Mouse (Mus musculus) mouse embryonic stem cell (cell line): ENCODE results near the gene Dab2ip.

Experiments used
- in situ Hi-C, 2 experiments: fragments of 300-500 bp; cut with MboI; formaldehyde crosslinking; loops; 1 replicate in 1 of 2; 3 replicates in 1 of 2; pipeline ENCODE4 v1.14.3; 2019 to 2020; ENCODE audit warnings: low sequenced_read_pairs in 2 of 2, low pct_unique_long_range_greater_than_20kb in 1 of 2, mixed read lengths in 1 of 2; ENCODE audit not compliant: unreplicated experiment in 1 of 2

Dab2ip gene

DNA sequence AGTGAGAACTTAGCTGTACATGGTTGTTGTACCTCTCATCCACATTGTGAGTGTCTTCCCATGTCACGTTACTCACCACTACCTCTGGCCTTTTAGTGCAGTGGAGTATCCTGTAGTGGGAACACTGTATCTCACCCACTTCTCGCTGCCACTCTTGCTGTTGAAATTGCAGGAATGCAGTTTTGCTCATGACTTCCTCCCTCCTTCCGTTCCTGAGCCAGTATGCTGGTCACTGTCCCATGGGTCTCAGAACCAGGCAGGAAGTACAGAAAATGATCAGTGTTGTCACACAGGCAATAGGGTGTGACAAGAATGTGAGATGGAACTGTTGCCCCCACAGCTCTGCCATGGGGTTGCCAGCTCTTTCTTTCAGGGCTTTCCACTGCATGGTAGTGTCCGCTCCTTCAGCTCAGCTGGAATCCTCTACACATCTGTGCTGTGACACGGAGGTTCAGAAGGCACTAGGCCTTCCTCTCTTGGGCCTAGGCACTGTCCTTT is 160.0 kb downstream of the Dab2ip start:
- in situ Hi-C loops: loop anchor here (10.0 kb wide), 2 partner anchors 63 to 163 kb away; partner anchors contain the start of gene Dab2ip (in 1 of the 2)

DNA sequence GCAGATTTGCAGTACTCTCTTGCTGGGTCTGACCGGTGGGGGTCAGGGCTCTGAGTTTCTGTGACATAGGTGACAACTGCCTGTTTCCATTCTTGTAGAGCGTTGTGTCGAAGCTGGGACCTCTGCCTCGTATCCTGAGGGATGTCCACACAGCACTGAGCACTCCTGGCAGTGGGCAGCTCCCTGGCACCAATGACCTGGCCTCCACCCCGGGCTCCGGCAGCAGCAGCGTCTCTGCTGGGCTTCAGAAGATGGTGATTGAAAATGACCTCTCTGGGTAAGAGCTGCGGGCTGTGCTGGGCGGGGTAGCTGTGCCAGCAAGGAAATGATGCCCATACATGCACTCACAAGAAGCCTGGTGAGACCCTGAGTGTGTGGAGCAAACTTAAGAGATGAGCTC is 160.6 kb downstream of the Dab2ip start:
- in situ Hi-C loops: loop anchor here (10.0 kb wide), 2 partner anchors 64 to 164 kb away; partner anchors contain the start of gene Dab2ip (in 1 of the 2)

DNA sequence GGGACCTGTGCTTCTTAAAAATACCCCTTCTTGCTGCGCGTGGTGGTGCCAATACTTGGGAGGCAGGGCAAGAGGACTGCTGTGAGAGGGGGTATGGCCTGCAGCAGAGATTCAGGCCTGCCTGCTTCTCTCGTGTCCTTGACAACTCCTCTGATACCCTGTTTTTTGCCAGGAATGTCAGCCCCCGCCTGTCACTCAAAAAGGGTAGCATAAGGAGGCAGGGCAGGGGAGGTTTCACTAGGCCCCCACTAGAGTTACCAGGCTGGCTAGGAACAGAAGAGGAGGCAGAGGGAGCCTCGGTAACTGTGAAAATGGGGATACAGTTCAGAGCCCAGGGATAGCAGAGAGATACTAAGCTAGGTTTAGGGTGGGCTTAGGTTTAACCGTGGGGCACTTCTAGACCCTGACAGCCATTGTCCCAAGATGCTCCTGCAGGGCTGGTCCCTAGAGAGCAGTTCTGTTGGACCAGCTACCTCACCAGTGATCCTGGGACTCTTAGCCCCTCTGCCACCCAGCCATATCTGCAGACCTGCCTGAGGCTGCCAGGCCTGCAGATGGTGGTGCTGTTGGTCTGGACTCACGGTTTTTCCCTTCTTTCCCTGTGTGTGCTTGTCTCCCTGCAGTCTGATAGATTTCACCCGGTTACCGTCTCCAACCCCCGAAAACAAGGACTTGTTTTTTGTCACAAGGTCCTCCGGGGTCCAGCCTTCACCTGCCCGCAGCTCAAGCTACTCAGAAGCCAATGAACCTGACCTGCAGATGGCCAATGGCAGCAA is 161.4 kb downstream of the Dab2ip start:
- in situ Hi-C loops: loop anchor here (10.0 kb wide), 2 partner anchors 65 to 165 kb away; partner anchors contain the start of gene Dab2ip (in 1 of the 2)

DNA sequence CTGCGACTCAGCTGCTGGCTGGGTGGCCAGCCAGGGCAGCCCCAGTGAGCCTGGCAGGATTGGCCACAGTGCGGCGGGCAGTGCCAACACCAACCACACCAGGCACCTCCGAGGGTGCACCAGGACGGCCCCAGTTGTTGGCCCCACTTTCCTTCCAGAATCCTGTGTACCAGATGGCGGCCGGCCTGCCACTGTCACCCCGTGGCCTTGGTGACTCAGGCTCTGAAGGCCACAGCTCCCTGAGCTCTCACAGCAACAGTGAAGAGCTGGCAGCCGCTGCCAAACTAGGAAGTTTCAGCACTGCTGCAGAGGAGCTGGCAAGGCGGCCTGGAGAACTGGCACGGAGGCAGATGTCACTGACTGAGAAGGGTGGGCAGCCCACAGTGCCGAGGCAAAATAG is 162.0 kb downstream of the Dab2ip start:
- in situ Hi-C loops: no loop called here

DNA sequence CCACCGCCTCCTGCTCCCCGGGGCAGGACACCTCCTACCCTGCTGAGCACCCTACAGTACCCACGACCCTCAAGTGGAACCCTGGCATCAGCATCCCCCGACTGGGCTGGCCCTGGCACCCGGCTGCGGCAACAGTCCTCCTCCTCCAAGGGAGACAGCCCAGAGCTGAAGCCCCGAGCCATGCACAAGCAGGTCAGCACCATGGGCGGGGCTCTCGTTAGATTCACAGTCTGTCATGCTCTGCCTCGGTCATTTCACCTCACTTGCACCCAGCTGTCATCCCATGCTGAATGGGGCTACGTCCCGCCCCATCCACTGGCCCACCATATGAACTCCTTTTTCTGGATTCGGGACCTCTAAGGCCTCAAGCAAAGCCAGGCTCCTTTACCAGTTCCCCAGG is 162.5 kb downstream of the Dab2ip start:
- in situ Hi-C loops: no loop called here

DNA sequence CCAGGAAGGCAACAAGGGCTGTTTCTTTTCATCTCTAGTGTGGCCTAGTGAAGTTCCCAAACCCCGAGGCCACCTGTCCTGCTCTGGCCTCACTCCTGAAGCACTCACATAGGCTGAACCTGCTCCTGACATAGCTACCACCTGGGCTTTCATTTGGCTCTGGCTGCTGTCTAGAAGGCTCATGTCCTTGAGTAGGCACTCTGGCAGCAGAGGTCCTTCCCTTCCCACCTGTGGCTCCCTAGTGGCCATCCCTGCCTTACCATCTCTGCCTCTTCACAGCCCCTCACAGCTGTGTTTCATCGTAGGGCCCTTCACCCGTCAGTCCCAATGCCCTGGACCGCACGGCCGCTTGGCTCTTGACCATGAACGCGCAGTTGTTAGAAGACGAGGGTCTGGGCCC is 162.9 kb downstream of the Dab2ip start:
- in situ Hi-C loops: no loop called here

DNA sequence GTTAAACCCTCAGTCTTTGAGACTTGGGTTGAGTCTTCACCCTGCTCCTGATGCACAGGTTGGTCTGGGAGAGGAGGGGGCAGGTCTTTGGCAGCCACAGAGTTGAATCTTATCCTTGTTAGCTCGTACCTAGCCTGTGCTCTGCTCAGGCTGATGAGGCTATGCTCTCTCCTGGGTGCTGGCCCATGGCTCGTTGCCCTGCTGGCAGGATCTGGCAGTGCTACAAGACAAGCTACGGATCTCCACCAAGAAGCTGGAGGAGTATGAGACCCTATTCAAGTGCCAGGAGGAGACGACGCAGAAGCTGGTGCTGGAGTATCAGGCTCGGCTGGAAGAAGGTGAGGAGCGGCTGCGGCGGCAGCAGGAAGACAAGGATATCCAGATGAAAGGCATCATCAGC is 164.8 kb downstream of the Dab2ip start:
- in situ Hi-C loops: no loop called here

DNA sequence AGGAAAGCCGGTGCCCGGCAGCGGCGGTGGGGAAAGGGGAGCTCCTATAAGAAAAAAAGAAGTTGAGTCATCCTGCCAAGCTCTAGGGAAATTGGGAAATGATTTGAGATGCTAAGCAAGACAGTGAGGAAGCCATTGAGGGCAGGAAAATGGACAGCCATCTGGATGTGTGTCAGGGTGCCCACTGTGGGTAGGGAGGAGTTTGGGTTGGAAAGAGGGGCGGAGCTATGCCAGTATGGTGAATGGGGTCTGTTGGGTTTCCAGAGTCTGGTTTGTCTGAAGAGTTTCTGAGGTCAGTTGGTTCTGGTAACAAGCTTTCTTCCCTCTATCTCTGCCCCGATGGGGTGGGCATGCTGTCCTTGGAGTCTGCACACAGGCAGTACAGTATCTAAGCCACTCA is 165.2 kb downstream of the Dab2ip start:
- in situ Hi-C loops: no loop called here

DNA sequence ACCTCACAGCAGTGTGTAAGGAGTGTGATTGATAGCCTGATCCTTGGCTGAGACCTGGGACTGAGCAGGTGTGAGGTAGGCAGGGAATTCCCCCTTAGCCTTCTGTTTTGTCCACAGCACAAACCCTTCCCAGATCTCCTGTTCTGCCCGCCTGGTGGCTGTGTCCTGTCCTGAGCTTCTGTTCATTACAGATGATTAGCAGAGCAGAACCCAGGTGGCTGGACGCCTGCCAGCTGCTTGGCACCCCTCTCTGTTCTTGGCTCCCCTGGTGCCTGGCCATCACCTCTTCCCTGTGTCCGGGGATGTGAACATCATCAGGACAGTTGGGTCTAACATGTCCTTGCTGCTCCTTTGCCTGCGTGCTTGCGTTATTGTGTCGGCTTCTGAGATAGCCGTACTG is 165.6 kb downstream of the Dab2ip start:
- in situ Hi-C loops: no loop called here

DNA sequence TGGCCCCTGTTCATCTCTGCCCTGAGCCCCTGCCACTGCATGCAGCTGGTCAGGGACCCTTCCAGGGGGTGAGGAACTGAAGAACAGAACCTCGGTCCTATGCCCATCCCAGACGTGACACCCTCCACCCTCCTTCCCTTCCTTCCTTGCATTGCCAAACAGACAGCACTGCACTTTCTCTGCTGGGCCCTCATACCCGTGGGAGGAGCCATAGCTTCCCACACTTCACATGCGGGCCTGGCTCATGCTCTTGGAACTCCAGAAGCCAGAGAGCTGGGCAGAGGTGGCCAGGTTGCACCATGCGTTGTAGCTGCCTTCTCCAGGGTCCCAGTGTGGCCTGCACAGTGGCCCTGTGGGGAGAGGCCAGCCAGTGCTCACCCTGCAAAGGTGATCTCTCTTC is 170.6 kb downstream of the Dab2ip start:
- in situ Hi-C loops: no loop called here

DNA sequence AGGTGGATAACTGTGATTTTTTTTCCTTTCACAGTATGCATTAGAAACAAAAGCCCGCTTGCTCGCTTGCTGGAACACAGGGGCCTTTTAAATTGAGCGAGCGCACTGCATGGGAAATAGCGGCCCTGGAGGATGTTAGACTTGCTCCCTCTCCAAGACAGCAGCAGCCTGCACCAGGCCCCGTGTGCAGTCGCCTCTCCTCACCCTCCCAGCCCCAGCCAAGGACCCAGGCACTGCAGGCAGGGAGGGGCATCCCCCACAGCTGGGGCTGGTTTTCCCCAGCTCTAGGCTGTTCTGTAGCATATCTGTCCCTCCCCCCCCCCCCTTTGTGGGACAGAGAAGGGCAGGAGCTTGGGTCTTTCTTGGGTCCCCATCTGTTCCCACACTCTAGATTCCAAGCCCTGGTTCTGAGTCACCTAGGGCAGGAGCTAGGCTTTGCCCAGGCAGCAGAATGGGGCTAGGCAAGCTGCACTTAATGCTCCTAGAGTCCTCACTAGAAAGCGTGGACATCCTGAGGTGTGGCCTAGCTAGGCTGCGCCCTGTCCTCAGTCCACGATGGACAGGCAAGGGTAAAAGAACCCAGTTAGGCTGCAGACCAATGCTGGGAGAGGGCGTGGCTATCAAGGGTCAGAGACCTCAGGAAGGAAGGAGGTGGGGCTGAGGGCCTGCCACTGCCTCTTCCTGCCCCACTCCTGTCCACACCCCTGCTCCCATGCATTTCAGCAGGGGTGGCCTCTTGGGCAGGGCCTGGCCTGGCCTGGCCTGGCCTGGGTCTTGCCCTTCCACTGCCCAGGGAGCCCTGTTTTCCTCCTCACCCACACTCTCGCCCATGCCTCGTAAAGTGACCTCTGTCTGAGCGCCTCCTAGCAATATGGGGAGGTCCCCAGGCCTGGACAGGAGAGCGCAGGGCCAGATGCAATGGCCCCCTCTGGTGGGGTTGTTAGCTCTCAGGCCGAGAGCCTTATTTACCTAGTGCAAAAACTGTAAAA is 171.3 kb downstream of the Dab2ip start:
- in situ Hi-C loops: loop anchor here (10.0 kb wide), 3 partner anchors 85 to 185 kb away; no protein-coding TSS in a partner anchor

DNA sequence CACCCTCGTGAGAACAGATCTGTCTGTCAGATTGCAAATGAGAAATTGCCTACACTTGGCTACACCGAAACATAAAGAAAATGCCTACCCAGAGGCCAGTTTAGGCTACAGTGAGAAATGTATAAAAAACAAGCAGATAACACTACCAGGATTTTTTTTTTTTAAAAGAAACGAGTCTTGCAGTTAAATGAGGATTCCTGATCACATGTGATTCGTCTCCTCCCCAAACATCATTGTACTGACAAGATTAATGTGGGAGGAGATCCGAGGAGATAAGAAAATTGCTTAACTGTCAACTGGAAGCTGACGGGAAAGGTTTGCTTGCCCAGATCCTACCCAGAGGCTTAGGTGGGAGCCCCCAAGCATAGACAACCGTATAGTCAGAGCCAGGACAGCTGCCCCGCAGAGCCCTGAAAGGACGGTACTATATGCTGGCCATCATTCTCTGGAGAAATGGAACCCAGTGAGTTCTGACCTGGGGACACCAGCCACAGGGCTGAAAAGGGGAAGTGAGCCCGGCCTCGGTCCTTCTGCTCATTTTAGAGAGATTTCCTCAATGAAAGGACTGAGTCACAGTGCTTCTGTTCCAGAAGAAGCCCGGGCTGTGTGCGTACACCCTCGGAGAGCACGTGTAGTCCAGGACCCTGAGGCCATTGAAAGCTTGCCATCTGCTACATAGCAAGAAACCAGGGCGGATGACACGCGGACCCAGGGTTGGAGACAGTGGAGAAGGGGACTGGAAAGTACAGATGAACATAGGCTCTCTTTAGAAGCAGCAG is 173.8 kb downstream of the Dab2ip start:
- in situ Hi-C loops: loop anchor here (10.0 kb wide), 3 partner anchors 87 to 187 kb away; no protein-coding TSS in a partner anchor

DNA sequence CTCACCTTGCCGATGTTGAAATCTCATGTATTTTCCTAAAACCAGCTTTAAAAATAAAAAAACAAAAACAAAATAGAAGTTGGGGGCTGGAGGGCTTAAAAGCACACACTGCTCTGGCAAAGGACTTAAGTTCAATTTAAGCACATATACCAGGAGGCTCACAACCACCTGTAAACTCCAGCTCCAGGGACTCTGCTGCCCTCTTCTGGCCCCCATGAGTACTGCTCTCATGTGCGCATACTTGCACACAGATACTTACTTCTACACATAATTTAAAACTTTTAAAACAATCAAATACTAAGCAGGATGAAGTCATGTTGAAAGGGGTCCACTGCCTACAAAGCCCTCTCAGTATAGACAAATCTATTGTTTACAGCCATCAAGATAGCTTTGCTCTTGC is 176.9 kb downstream of the Dab2ip start:
- in situ Hi-C loops: loop anchor here (5.0 to 10.0 kb wide), 5 partner anchors 83 to 190 kb away; no protein-coding TSS in a partner anchor

DNA sequence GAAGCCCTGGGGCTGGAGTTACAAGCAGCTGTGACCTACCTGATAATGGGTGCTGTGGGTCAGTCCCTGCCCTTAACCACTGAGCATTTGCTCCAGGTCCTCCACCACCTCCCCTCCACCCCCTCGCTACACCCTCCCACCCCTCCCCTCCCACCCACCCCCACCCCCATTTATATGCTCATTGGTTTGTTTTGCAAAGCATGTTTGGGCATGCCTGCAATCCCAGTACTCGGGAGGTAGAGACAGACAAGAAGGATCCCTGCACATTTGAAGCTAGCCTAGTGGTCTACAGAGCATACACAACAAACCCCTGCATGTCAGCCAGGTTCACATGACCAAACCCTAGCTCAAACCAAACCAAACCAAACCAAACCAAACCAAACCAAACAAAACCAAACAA is 178.0 kb downstream of the Dab2ip start:
- in situ Hi-C loops: loop anchor here (5.0 to 10.0 kb wide), 5 partner anchors 84 to 191 kb away; no protein-coding TSS in a partner anchor

DNA sequence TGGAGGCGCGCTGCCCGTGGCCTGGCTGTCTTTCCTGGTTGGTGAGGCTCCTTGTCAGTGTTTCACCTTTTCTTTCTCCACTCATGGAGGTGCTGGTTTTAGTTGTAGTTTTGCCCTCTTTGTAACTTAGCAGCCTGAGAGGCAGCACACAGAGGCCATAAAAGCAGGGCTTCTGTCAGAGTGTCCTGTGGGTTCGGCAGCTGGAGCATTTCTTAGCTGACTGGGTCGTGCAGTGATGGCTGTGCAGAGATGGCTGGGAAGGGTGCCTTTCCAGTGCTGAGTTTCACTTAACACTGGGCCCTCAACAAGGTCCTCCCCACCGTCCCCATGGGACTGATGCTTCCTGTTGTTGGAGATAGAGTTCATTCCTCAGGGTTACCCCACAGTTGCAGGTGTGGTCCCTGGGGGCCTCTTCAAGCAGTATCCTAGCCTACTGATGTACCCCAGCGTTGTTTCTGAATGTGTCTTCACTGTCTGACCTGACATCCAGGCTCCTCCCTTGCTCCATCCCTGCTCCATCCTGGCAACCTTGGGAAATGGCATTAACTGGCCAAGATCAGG is 179.5 kb downstream of the Dab2ip start:
- in situ Hi-C loops: loop anchor here (5.0 to 10.0 kb wide), 5 partner anchors 85 to 193 kb away; no protein-coding TSS in a partner anchor

DNA sequence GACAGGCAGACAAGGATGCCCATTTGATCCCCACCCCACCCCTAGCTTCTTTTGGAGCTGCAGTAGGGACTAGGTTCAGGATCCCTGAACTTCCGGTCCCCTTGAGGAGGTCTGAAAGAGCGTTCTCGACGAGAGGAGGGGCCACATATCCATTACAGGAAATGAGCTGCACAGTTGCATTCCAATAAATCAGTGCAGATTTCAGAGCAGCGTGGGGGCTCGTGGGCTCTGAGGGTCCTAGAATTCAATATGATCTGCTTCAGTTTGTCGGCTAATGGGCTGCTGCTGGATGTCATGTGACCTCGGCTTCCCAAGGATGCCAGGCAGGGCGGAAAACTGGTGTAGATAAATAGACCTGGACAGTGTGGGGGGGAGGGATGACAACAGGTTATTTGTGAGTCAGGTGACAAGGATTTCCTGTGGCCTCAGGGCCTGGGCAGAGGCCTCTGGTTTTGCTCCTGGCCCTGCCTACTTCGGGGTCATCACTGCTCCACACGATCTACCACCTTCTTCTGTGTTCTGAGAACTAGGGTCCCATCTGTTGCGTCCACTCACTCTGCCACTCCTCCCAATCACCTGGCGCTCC is 181.7 kb downstream of the Dab2ip start:
- in situ Hi-C loops: loop anchor here (5.0 to 10.0 kb wide), 5 partner anchors 87 to 195 kb away; no protein-coding TSS in a partner anchor

DNA sequence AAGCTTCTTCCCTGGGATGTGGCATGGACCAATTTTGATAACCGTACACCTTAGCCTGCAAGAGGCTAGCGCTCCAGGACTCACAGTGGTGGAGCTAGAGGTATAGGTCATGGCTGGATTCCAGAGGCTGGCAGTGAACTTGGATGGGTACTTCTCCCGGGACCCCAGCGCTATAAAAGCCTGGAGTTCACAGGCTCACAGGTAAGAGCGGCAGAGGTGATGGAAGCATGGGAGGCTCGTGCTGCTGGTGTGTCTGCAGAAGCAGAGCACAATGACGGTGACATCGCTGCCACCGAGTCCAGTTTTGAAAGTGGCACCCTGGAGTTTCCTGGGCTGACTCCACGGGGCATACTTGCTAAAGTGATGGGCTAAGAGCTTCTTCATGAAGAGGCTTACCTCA is 187.8 kb downstream of the Dab2ip start:
- in situ Hi-C loops: no loop called here
